Mouse (Mus musculus) cerebellum, postnatal 25 days (tissue): ENCODE data around the gene St6galnac5.

Experiments
- DNase-seq, 2 experiments: peaks; one replicate each; pipeline ENCODE4 v3.0.0; 2021; ENCODE audit warnings: mixed read lengths in 2 of 2

St6galnac5 gene

GRCm38 (mm10) chr3:152981988-152982387, at the start of gene St6galnac5:
St6galnac5 (minus strand) TSS chr3:152982246.
- peak; percentile 50 to 56 for DNase-seq

GRCm38 (mm10) chr3:153030756-153031155, 48.7 kb upstream of the St6galnac5 start:
- DNase-seq = no peak

GRCm38 (mm10) chr3:153024016-153024415, 42.0 kb upstream of the St6galnac5 start:
- no peak for DNase-seq

GRCm38 (mm10) chr3:153018051-153018450, 36.0 kb upstream of the St6galnac5 start:
- no peak for DNase-seq

- DNase-seq = no peak
Observed at GRCm38 (mm10) chr3:153016355-153016754, 34.3 kb upstream of the St6galnac5 start.

GRCm38 (mm10) chr3:153006893-153007292, 24.8 kb upstream of the St6galnac5 start:
- no peak for DNase-seq

GRCm38 (mm10) chr3:152998901-152999300, 16.9 kb upstream of the St6galnac5 start:
- no peak for DNase-seq

GRCm38 (mm10) chr3:152998106-152998505, 16.1 kb upstream of the St6galnac5 start:
- no peak for DNase-seq

- no peak for DNase-seq
Observed at GRCm38 (mm10) chr3:152993608-152994007, 11.6 kb upstream of the St6galnac5 start.

GRCm38 (mm10) chr3:152990787-152991186, 8.7 kb upstream of the St6galnac5 start:
- no peak for DNase-seq

GRCm38 (mm10) chr3:152980978-152981974, 770 bp downstream of the St6galnac5 start:
- DNase-seq = peak; percentile 52 to 72

- no peak for DNase-seq
Observed at GRCm38 (mm10) chr3:152980431-152980830, 1.6 kb downstream of the St6galnac5 start.

- DNase-seq = no peak
Observed at GRCm38 (mm10) chr3:152979481-152980092, 2.5 kb downstream of the St6galnac5 start.

- no peak for DNase-seq
Observed at GRCm38 (mm10) chr3:152971373-152971772, 10.7 kb downstream of the St6galnac5 start.

GRCm38 (mm10) chr3:152969774-152970347, 12.2 kb downstream of the St6galnac5 start:
- no peak for DNase-seq

GRCm38 (mm10) chr3:152961855-152962376, 20.1 kb downstream of the St6galnac5 start:
- DNase-seq = no peak

- peak; percentile 59 to 77 for DNase-seq
Observed at GRCm38 (mm10) chr3:152958358-152959150, 23.5 kb downstream of the St6galnac5 start.

GRCm38 (mm10) chr3:152956771-152957170, 25.3 kb downstream of the St6galnac5 start:
- no peak for DNase-seq

- DNase-seq = no peak
Observed at GRCm38 (mm10) chr3:152956038-152956437, 26.0 kb downstream of the St6galnac5 start.

- no peak for DNase-seq
Observed at GRCm38 (mm10) chr3:152951634-152952545, 30.2 kb downstream of the St6galnac5 start.

- DNase-seq = no peak
Observed at GRCm38 (mm10) chr3:152950914-152951313, 31.1 kb downstream of the St6galnac5 start.
